13 mouse cellular contexts compared by ENCODE assay signal in the genomic region with DNA sequence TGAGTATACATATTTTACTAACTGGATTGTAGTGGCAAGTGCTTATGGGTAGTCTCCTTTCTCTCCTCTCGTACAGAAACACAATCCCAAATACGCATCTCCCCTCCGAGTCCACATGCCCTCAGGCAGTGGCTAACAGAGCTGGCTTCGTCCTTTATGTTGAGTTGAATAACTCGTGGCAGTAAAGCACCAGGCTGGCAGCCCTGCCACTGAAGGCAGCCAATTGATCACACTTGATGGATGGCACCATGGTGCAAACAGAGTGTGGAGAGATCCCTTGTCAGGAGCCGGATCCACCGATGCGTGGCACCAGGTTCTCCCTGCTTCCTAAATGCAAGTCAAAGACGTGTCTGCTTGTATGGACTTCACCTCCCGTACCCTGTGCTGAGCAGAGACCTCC.
DNase-seq lines count a peak whose midpoint lies in the region; ATAC-seq and TF ChIP-seq lines count a peak whose summit lies in the region.
"Had no signal": no experiment of that assay in that cellular context is flagged by ENCODE, and none has a peak within 500 bp of the region (broad histone marks: within the 10 kb centered on the region; RNA-seq: fewer than 3 reads in every experiment).

No protein-coding gene starts in this region.

- ATAC-seq in hindbrain, embryonic 16.5 days = peak; percentile 37
- no peak for ATAC-seq in erythroblast, adult 5-6 weeks (replicated peaks; ENCODE audit: low FRiP score, poor library complexity, severe bottlenecking)
- ATAC-seq: inflammation-experienced regulatory T-cells, adult 6 months had no signal

- WGBS in hindbrain, embryonic 16.5 days = 39% methylated on average over 10 of the region's 10 CpGs

- peak overlapping the region; percentile 34; the same call in 1 of the 2 replicates for H3K4me2 ChIP-seq in hindbrain, embryonic 16.5 days (ENCODE audit: low read length)
- H3K4me2 ChIP-seq: heart, embryonic 15.5 days; lung, embryonic 14.5 days had no signal

- no peaks in the 10 kb centered on the region for H3K36me3 ChIP-seq in hindbrain, embryonic 16.5 days (ENCODE audit: control insufficient read depth, insufficient read depth, low read length)
- H3K36me3 ChIP-seq: heart, embryonic 15.5 days had no signal

- H3K27ac ChIP-seq in layer of hippocampus, adult 2 months = peak overlapping the region; percentile 11; the same call in 1 of the 2 replicates
- H3K27ac ChIP-seq in hindbrain, embryonic 16.5 days (ENCODE audit: low read depth, low read length) = no peak overlapping the region
- H3K27ac ChIP-seq: heart, embryonic 15.5 days; kidney, postnatal 0 days; left cerebral cortex, adult 2 months had no signal

- DNase-seq in layer of hippocampus, adult 2 months (ENCODE audit: low spot score in 2 of 2) = no peak
- DNase-seq in layer of hippocampus, adult 18-20 months (ENCODE audit: low spot score in 2 of 2) = no peak
- DNase-seq in brain, embryonic 14.5 days (ENCODE audit: low read depth) = peak; percentile 40
- DNase-seq in cerebellum, adult 9-10 months = peak; percentile 6
- DNase-seq in spleen, postnatal 14 days (ENCODE audit: low spot score in 2 of 2) = no peak
- DNase-seq: adrenal gland, adult 8-10 months; lung, embryonic 14.5 days had no signal

- H3K4me1 ChIP-seq in hindbrain, embryonic 16.5 days (ENCODE audit: control insufficient read depth, insufficient read depth, low read depth, low read length) = peaks cover 5% of the 10 kb centered on the region; the same call in 1 of the 2 replicates
- H3K4me1 ChIP-seq: heart, embryonic 15.5 days had no signal

- TF ChIP-seq CTCF in layer of hippocampus, adult 2 months (conservative IDR thresholded peaks at IDR 0.05) = no peak
- no peak for TF ChIP-seq CTCF in brain, embryonic 14.5 days (IDR thresholded peaks at IDR 0.05; ENCODE audit: borderline replicate concordance, extremely low read depth, insufficient read depth, insufficient read length)

- no peak overlapping the region for H3K9ac ChIP-seq in hindbrain, embryonic 16.5 days (ENCODE audit: low read depth, low read length)
- H3K9ac ChIP-seq: heart, embryonic 15.5 days; lung, embryonic 14.5 days had no signal

- H3K4me3 ChIP-seq in layer of hippocampus, adult 2 months = no peak overlapping the region
- no peak overlapping the region for H3K4me3 ChIP-seq in hindbrain, embryonic 16.5 days (ENCODE audit: low read length)
- H3K4me3 ChIP-seq: heart, embryonic 15.5 days; left cerebral cortex, adult 2 months had no signal

- TF ChIP-seq POLR2A in brain, embryonic 14.5 days (IDR thresholded peaks at IDR 0.05; ENCODE audit: borderline replicate concordance, extremely low read depth, insufficient read depth, insufficient read length, poor library complexity, severe bottlenecking) = no peak

- no peaks in the 10 kb centered on the region for H3K27me3 ChIP-seq in hindbrain, embryonic 16.5 days (replicated peaks; ENCODE audit: control insufficient read depth, insufficient read depth, low read length)
- H3K27me3 ChIP-seq: heart, embryonic 15.5 days had no signal

- H3K9me3 ChIP-seq in hindbrain, embryonic 16.5 days (ENCODE audit: control insufficient read depth, low read length) = no peaks in the 10 kb centered on the region
- H3K9me3 ChIP-seq: heart, embryonic 15.5 days had no signal

Comparison
In these comparisons a context has a peak if more than half of its experiments do, and no peak if none do; other contexts are left out.
1. DNase-seq: peak in brain, embryonic 14.5 days (single experiment) and cerebellum, adult 9-10 months (single experiment); none in layer of hippocampus, adult 2 months (0 of 2), layer of hippocampus, adult 18-20 months (0 of 2) and spleen, postnatal 14 days (0 of 2).